Mouse (Mus musculus) macrophage (primary cell): ENCODE measurements around the gene Ctla4. TPM values are rescaled to one million over a fixed set of nuclear protein-coding genes. Genes with fewer than 3 reads are reported as not detected.

ENCODE experiments used
- H3K27ac ChIP-seq: fragments of 350-480 bp; formaldehyde crosslinking; 2 replicates; pipeline ENCODE4 v1.9.0; 2021
- H3K36me3 ChIP-seq: fragments of 350-480 bp; formaldehyde crosslinking; 2 replicates; pipeline ENCODE4 v1.9.0; 2021; ENCODE audit errors: inconsistent target
- H3K4me3 ChIP-seq: fragments of 350-480 bp; formaldehyde crosslinking; 2 replicates; pipeline ENCODE4 v1.9.0; 2021; ENCODE audit errors: inconsistent target
- H3K79me2 ChIP-seq: fragments of 350-480 bp; formaldehyde crosslinking; 2 replicates; pipeline ENCODE4 v1.9.0; 2021; ENCODE audit errors: inconsistent target
- WGBS: methylation state at CpG from one replicate; pipeline ENCODE4 v1.1.7; 2026; ENCODE audit warnings: inconsistent platforms; ENCODE audit not compliant: missing documents; 5-methylcytosine and 5-hydroxymethylcytosine counted together
- polyA plus RNA-seq: library from polyadenylated mRNA; stranded (reverse); fragments of 250-400 nt; gene quantifications from 3 replicates; pipeline ENCODE4 v1.2.4, GENCODE M21; 2018; ENCODE audit warnings: inconsistent platforms

The Ctla4 gene
- polyA plus RNA-seq, 1 experiment from 2014 or later: not detected

DNA sequence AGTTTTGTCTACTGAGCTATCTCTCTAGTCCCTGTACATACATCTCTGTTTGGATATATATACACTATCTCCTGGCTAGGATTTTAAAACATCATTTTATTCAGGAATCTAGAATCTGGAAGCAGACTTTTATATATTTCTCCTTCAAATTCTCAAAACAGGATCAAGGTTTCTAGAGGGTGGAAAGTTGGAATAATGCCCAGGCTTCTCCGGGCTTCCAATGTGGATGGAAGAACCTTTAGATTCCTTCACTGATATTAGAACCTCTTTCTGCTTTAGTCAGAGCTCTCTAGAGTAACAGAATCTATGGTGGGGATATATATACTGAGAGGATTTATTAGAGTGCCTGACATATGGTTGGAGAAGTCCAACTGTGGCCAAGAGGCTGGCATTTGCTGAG is 2.2 kb upstream of the Ctla4 start:
- WGBS: 93% methylated on average over 1 of the region's 1 CpGs
- Histone ChIP-seq H3K36me3 (no peaks in the 10 kb centered on the region), H3K27ac (no peak overlapping the region), H3K79me2 (no peaks in the 10 kb centered on the region), H3K4me3 (no peak overlapping the region)

DNA sequence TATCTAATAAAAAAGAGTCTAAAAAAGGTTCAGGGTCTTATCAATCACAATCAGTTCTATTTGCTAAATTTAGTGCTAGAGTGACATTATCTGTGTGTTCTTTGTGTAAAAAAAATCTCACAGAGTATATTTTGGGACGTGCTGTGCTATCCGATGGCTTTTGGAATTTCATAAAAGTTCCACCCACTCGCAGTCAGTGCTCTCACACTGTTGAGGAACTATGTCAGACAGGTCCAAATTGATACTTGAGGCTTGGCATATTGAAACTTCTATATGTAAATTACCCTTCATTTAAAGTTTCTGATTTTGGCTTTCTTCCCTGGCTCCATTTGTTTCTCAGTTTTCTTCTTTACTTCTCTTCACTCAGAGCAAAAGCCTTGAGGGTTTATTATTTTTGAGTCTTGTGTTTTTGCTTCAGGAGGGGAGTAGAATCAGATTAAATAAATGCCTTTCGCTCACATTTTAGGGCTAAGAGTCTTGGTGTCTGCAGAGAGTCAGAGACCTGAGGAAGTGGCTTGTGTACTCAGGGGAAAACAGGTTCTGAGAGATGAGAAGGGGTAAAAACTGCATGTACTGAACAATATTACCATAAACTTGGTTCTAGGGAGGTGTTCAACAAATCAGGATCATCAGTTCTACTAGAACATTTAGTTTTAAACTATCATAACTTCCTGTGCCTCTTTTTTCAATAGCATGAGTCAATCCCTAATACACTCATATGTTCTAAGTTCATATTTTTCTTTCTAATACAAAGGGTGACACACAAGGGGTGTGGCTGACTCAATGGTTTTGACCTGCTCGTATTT is 11.5 kb downstream of the Ctla4 start:
- WGBS: 92% methylated on average over 5 of the region's 5 CpGs
- Histone ChIP-seq H3K36me3 (no peaks in the 10 kb centered on the region), H3K27ac (peak overlapping the region; percentile 29), H3K79me2 (no peaks in the 10 kb centered on the region), H3K4me3 (no peak overlapping the region)

- H3K79me2 ChIP-seq: no peaks in the 10 kb centered on the region
- H3K4me3 ChIP-seq: no peak overlapping the region
- H3K27ac ChIP-seq: peak overlapping the region; percentile 29
- WGBS: 63% methylated on average over 2 of the region's 2 CpGs
- no peaks in the 10 kb centered on the region for H3K36me3 ChIP-seq
Measured at GRCm38 (mm10) chr1:60898933-60899210, 12.1 kb downstream of the Ctla4 start.

- Histone ChIP-seq H3K36me3 (no peaks in the 10 kb centered on the region), H3K27ac (peak overlapping the region; percentile 29), H3K4me3 (no peak overlapping the region), H3K79me2 (no peaks in the 10 kb centered on the region)
- whole genome bisulfite sequencing: 55% methylated on average over 3 of the region's 3 CpGs
Measured at GRCm38 (mm10) chr1:60899244-60899643, 12.4 kb downstream of the Ctla4 start.

GRCm38 (mm10) chr1:60902547-60902946 is 15.7 kb downstream of the Ctla4 start:
- 91% methylated on average over 6 of the region's 6 CpGs for WGBS
- no peak overlapping the region for H3K4me3 ChIP-seq
- H3K27ac ChIP-seq: no peak overlapping the region
- no peaks in the 10 kb centered on the region for H3K79me2 ChIP-seq
- H3K36me3 ChIP-seq: no peaks in the 10 kb centered on the region

DNA sequence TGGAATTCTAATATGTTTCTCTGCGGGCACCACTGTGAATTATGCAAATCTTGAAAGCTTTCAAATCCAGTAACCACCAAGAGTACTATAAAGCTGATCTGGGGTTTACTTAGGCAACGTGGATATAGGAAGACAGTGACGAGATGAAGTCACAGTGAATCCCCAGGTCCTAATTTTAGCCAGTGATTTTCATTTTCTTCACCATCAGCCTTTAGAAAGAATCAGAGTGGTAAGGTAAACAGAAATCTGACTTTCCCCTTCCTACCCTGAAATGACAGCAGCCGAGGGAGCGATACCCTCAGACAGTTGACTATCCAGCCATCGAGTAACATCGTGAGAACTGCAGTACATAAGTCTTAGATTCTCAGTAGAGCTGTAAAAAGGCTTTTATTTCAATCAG is 16.3 kb downstream of the Ctla4 start:
- Histone ChIP-seq H3K79me2 (no peaks in the 10 kb centered on the region), H3K4me3 (no peak overlapping the region), H3K27ac (no peak overlapping the region), H3K36me3 (no peaks in the 10 kb centered on the region)
- 97% methylated on average over 7 of the region's 7 CpGs for WGBS

GRCm38 (mm10) chr1:60904456-60904978 is 17.7 kb downstream of the Ctla4 start:
- Histone ChIP-seq H3K27ac (no peak overlapping the region), H3K4me3 (no peak overlapping the region), H3K36me3 (no peaks in the 10 kb centered on the region), H3K79me2 (no peaks in the 10 kb centered on the region)
- WGBS: 94% methylated on average over 2 of the region's 2 CpGs

DNA sequence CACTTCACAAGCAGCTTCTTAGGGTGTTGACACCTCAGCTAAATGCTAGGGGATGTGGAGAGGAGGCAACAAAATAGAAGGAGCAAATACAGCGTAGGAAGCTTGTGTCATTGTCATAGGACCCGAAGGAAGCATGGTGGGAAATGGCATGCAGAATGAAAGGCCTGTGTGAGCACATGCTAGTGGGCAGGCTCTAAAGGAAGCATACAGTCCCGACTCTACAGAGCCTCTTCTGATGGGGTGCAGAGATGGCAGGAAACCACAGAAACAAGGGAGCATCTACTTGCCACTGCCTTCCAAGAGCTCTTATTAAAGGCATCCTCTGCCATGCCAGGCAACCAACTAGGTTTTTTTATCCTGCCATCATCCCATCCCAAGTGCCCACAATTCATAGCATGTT is 20.7 kb downstream of the Ctla4 start:
- Histone ChIP-seq H3K4me3 (no peak overlapping the region), H3K79me2 (no peaks in the 10 kb centered on the region), H3K27ac (no peak overlapping the region), H3K36me3 (no peaks in the 10 kb centered on the region)
- WGBS: 58% methylated on average over 3 of the region's 3 CpGs

GRCm38 (mm10) chr1:60908751-60909161 is 22.0 kb downstream of the Ctla4 start:
- H3K36me3 ChIP-seq: no peaks in the 10 kb centered on the region
- no peaks in the 10 kb centered on the region for H3K79me2 ChIP-seq
- H3K4me3 ChIP-seq: no peak overlapping the region
- no peak overlapping the region for H3K27ac ChIP-seq
- 66% methylated on average over 8 of the region's 9 CpGs for WGBS

DNA sequence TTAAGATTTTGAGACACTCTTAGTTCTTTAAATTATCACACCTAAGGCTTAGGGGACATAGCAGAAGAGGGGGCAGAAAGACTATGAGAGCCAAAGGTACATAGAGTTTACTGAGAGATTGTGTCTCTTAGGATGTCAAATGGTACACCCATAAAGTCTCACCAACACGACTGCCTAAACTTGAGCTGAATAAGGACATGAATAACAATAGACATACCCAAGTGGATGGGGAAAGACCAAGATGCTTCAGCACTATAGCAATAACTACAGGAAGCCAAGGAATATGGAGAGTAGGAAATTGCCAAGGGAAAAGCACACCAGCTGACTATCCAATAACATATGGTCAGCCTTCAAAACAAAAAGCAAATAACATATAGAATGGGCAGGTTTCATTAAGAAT is 22.9 kb downstream of the Ctla4 start:
- WGBS: 77% methylated on average over 1 of the region's 1 CpGs
- Histone ChIP-seq H3K79me2 (no peaks in the 10 kb centered on the region), H3K4me3 (no peak overlapping the region), H3K36me3 (no peaks in the 10 kb centered on the region), H3K27ac (no peak overlapping the region)

- no peaks in the 10 kb centered on the region for H3K36me3 ChIP-seq
- H3K27ac ChIP-seq: no peak overlapping the region
- no peak overlapping the region for H3K4me3 ChIP-seq
- WGBS: 100% methylated on average over 1 of the region's 1 CpGs
- no peaks in the 10 kb centered on the region for H3K79me2 ChIP-seq
Measured at GRCm38 (mm10) chr1:60910796-60911195, 24.0 kb downstream of the Ctla4 start.

DNA sequence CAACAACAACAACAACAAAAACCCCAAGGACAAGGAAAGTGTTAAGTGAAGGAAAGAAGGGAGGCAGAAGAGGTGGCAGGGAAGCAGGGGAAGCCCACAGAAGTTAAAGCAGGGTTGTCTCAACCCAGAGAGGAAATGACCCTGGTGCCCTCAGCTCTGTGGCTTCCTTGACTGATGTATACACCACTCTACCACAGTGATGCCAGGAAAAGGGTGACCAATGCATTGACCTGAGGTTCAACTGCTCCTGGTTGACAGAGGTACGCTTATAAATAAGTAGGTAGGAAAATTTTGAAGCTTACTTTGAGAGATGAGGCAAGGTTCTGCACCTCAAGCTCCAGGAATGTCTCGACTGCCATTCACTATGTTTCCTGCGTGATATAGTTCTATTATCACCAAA is 24.8 kb downstream of the Ctla4 start:
- Histone ChIP-seq H3K4me3 (no peak overlapping the region), H3K27ac (no peak overlapping the region), H3K36me3 (no peaks in the 10 kb centered on the region), H3K79me2 (no peaks in the 10 kb centered on the region)
- 46% methylated on average over 3 of the region's 3 CpGs for WGBS

- H3K36me3 ChIP-seq: no peaks in the 10 kb centered on the region
- H3K4me3 ChIP-seq: no peak overlapping the region
- WGBS: 71% methylated on average over 4 of the region's 4 CpGs
- H3K79me2 ChIP-seq: no peaks in the 10 kb centered on the region
- H3K27ac ChIP-seq: no peak overlapping the region
Measured at GRCm38 (mm10) chr1:60913305-60913704, 26.5 kb downstream of the Ctla4 start.

DNA sequence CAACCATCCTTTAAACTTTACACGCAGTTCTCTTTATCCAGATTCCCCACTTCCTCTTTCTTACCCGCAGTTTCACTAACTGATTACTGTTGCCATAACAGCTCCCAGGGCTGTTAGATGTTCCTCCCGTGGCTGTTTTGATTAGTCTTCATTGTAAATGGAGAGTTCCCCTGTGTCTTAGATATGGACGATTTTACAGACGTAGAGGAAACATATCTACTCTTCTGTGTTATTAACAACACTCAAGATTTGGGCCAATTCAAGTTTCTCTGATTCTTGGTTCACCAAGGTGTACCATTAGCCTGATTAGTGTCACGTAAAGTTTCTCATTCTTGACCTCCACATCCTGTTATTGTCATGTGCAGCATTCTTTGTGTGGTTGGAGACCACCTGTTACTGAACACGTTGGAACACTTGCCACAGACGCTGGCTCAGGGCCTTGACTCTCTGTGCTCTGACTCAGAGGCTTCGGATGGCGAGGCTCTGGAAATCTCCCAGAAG is 29.5 kb downstream of the Ctla4 start:
- 22% methylated on average over 10 of the region's 10 CpGs for WGBS
- H3K27ac ChIP-seq: no peak overlapping the region
- no peaks in the 10 kb centered on the region for H3K36me3 ChIP-seq
- no peak overlapping the region for H3K4me3 ChIP-seq
- H3K79me2 ChIP-seq: no peaks in the 10 kb centered on the region

- H3K4me3 ChIP-seq: no peak overlapping the region
- no peaks in the 10 kb centered on the region for H3K36me3 ChIP-seq
Measured at GRCm38 (mm10) chr1:60920493-60921355, 33.9 kb downstream of the Ctla4 start.

More at GRCm38 (mm10) chr1:60920493-60921355, 33.9 kb downstream of the Ctla4 start:
- Histone ChIP-seq H3K79me2 (no peaks in the 10 kb centered on the region), H3K27ac (no peak overlapping the region)
- 86% methylated on average over 24 of the region's 24 CpGs for WGBS
